Mouse (Mus musculus) cerebellum, adult 9-10 months (tissue): ENCODE data around the gene Hoxa13.

Experiments used
- DNase-seq: peaks from one replicate; pipeline ENCODE4 v3.0.0; 2022

The Hoxa13 gene

DNA sequence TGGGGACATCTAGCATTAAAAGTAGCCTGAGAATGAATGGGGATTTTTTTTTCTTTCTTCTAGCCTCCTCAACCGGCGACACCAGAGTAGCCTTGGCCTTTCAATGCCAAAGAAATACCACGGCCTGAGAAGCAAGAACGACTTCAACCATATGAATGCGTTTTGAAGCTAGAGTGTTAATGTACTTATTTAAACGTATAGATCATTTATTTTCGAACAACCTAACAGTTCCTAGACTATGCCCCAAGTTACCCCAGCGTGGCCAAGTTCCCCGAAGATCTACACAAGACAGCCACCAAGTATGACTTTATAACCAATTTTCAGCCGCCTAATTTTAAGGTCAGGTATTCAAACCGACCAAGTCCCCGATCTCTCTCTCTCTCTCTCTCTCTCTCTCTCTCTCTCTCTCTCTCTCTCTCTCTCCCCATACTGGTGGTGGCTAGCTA, 39.8 kb downstream of the Hoxa13 start:
- DNase-seq = no peak

DNA sequence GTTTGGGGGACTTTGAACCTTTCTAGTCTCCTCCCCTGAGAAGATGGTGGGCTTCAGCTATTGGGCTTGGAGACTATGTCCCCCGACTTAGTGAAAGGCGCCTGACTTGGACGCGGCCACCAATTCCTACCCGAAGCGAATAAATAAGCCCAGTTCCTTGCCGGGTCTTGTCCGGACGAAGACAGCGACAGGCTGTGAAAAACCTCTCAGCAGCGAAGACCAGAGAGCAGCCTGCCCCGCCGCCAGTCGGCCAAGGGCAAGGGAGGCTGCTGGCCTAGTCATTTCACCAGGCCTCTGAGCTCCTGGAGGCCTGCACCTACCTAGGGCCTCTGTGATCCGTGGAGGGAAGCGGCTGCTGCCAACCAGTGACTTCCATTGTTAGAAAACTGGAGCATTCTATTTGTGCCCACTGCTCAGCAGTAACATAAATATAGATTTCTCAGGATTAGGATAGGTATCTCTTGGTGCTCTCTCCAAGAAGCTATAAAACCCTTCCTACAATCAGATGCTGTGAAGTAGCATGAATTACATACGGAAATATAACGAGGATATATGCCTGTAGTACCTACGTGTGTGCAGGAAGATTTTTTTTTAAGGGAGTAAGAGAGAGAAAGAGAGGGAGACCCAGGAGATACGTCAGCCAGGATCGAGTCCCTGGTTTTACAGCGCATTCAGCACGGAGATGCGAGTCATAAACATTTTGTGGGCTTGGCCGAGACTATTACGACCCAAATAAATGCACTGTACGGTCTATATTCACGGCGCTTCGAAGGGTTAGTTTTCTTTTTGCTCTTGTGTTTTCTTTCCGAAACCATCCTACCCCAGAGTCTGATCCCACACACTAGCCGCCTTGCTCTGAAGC, 40.4 kb downstream of the Hoxa13 start:
- no peak for DNase-seq

DNA sequence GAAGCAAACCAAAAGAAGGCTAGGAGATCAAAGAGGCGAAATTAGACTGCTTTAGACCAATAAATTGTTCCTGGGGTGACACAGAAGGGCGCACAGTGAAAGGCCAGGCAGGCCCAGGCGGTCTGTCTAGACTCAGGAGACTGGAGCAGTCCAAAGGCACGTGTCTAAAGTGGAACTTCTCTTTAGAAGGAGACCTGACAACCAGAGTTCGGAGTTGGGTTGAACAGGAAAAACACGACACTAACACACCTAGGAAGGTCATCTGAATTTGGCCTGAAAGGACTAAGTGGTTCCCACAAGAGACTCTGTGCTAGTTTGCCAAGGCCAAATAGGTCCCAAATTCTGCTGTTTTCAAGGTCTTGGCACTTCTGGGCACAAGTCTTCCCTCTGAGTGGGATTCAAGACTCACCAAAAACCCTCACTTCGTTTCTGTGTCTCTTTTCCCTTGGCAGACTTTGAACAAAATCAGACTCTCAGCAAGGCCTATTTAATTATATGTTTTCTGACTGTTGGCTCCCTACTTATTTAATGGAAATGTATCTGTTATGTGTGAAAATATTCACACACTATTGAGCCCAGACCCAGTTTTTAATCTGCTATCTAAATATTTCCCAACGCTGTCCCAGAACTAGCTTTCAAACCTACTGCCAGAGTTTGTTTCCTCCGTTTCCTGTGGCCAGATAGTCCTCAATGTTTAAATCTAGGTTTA, 41.3 kb downstream of the Hoxa13 start:
- no peak for DNase-seq

DNA sequence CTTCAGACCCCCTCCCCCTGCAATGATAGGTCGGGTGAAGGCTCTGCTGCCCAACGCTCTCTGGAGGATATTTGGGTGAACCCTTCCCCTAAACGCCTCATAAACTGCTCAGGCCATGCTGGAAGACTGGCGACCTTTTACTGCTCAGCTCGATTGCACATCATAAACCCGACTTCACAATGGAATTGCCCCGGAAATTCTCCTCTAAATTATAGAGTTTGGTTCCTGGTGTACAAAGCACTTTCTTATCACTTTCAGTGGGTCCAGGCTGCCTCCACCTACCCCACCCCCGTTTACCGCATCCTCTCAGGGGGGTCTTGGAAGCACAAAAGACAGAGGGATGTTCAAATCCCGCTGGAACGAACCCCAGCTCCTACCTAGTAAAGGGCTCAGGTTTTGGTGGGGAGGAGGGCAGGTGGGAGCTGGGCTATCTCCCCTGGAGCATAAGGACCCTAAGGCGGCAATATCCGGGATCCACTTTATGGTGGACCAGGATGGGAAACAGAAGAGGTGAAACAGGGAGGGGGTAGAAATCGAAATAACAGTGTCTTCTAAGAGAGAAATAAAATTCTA, 42.0 kb downstream of the Hoxa13 start:
- no peak for DNase-seq

DNA sequence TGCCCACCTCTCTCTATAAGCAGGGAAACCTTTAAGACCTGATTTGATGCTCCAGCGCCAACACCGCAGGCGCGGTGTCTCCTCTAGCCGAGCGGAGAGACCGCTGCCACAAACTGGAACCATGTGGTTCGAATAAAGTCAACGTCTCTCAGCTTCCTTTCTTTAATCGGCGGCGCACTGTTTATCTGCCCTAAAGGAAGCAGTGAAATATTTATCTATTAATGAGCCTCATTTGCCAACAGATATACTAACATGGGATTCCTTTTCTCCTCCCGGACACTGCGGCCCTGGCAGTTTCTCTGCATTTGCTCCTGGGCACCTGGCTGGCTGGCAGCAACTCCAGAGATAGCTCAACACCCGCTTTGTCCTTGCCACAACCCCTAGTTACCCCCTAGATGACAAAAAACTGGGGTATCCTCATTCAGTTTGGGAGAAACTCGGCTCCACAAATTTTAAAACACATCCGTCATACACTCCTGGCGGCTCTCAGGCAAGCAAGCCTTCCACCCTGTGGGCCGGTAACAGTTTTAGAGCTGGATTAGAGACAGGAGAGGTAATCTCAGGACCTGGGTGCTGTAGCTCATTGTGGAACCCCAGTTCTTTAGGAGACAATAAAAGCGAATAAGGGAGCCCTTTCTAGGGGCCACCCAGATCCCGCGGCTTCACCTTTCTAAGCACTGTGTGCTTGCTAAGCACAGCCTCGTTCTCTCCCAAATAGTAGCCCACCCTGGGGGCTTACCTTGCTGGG, 42.6 kb downstream of the Hoxa13 start:
- no peak for DNase-seq

DNA sequence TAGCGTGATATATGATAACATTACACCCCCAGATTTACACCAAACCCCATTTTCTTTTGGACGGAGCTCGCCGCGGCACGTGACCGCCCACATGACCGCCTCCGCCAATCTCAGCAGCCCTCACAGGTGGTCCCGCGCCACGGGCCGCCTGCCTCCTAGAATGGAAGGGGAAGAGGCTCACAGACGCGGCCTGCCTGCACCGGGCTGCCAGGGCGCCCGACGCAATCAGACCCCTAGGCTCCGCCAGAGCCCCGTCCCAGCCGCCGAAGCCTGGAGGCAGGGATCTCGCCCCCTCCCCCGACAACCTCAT, 43.3 kb downstream of the Hoxa13 start:
- no peak for DNase-seq

DNA sequence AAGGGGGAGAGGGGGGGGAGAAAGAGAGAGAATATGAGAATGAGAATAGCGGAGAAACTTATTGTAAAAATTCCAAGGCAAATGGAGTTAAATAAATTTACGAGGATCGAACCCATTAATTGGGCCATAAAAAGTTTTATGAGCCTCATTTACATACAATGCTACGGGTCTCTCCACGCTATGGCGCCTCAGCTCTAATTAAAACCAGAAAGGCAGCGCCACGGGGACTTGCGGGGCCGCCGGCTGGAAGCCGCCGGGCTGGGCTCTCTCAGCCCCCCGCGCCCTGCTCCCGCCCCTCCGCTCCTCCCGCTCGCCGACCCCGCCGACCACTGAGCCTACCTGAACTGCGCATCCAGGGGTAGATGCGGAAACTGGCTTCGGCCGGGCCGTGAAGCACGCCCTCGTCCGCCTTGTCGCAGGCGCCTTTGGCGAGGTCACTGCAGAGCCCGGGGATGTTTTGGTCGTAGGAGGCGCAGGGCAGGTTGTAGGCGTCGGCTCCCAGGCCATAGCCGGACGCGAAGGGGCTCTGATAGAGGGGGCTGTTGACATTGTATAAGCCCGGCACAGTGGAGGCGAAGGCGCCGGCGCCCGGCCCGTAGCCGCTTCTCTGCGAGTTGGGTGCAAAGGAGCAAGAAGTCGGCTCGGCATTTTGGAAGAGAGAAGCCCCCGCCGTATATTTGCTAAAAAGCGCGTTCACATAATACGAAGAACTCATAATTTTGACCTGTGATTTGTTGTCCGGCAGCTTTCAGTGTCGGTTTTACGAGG, 43.8 kb downstream of the Hoxa13 start:
- no peak for DNase-seq

DNA sequence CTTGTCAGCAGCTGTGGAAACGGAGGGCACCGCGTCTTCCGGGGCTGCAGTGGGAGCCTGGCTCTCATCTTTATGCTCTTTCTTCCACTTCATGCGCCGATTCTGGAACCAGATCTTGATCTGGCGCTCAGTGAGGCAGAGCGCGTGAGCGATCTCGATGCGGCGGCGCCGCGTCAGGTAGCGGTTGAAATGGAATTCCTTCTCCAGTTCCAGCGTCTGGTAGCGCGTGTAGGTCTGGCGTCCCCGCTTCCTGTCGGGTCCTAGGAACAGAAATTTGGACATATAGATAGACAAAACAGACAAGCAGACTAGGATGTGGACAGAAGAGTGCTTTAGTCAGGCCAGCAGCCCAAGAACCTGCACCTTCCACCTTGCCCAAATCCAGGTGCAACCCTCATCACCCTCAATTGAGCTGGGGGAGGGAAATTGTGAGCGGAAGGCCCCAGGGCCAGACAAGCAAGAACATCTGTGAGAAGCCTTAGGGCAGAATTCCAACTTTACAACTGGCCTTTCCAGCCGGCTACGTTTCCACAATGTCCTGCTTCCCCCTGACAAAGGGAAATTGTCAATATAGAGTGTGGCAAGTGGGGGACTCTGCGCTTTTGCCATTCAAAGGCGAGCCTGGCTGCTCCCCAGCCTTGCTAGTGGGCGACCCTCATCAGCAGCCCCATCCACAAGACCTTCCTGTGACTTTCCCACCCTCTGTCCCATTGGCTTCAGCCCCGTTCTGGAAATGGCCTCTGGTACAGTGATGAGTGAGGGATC, 44.7 kb downstream of the Hoxa13 start:
- no peak for DNase-seq

DNA sequence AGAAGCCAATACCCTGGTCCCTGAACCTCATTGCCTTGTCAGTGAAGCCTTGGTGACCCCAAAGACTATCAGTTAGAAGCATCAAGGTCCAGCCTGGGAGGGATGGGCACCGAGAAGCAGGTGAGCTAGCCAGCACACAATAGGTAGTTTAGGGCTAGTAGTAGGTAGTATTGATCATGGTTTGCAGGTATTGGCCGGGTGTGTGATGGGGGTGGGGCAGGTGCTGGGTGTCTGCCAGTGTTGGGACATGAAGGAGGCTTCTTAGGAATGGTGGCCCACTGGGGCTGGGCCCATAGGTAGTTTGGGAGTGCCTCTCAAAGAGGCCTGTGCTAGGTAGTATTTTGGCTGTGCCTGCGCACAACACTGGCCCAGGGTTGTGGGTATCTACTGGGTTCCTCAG, 45.6 kb downstream of the Hoxa13 start:
- DNase-seq = no peak

DNA sequence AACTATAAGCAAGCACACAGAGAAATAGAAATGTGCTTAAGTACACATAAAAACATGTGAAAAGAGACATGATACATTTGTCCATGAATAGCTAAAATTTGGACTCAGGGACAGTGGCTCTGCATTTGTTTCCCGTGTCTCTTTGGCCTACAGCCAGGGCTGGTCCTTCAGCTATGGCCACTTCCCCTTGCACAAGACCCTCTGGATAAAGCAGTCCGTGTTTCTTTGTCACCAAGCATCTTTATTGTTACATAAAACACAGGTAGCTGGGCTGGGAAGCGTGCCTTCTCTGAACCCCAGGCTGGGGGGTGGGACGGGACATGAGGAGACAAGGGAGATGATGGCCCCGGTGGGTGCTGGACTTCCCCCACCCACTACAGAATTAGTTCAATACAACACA, 46.4 kb downstream of the Hoxa13 start:
- DNase-seq = no peak

DNA sequence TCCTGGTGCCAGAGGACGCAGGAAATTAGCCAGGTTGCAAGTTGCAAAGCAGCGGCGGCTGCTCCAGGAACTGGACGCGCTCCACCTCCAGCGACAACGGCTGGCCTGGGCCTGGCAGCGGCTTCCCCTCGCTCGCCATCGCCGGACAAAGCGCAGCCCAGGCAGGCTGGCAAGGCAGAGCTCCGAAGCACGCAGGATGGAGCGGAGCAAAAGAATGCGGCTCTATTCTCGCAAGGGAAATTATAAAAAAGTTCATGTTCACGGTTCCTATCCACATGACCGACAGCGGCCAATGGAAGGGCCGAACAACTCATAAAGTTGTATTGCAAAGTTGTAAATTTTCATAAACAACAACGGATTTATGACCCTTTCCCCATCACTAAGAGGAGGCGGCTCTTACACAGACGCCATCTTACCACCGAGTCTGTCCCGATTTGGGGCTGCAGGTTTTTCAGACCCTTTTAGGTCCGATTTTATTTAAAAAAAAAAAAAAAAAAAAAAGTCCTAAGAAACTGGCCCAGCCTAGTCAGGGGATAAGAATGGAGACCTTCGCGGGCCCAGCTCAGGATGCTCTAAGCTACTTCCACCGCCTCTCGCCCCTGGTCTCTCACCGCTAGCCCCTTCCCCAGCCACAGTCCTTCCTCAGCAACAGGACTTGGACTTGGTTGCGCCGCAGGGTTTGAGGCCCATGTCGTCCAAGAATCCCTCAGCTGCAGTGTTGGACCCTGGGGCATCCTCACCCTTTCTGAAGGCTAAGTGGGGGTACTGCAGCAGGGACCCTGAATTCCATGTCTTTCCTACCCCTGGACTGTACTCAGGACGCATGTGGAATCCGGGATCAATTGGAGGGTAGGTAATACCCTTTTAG, 47.3 kb downstream of the Hoxa13 start, which contains the start of the genes Hoxa3 and Gm28308:
Gene Hoxa3, minus strand, starts transcription at position 218 of the 868 bp plus-strand sequence.
Gene Gm28308, minus strand, starts transcription at position 221 of the 868 bp plus-strand sequence.
- no peak for DNase-seq

DNA sequence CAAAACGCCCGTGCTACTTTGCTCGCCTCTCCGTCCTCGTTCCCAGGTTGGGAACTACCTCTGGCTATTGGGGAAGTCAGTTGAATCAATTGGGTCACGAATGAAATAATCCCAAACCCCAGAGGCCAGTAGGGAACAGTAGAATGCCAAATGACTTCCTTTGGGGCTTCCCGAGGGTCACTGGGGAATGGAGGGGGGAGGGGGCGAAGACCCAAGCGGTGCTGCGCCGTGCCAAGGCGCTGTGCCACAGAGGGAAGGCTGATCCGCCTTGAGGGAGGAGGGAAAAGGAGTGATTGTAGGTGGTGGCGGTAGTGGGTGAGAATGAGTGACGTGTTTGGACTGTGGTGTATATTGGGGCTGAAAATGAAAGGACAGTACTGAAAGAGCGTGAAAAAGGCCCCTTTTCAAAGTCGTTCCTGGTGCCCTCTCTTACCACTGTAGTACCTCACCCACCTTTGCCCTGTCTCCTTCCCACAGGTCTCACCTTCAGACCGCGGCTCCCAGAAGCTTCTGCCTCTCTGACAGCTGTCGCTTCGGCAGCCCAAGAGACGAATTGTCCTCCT, 48.0 kb downstream of the Hoxa13 start:
- DNase-seq = no peak

DNA sequence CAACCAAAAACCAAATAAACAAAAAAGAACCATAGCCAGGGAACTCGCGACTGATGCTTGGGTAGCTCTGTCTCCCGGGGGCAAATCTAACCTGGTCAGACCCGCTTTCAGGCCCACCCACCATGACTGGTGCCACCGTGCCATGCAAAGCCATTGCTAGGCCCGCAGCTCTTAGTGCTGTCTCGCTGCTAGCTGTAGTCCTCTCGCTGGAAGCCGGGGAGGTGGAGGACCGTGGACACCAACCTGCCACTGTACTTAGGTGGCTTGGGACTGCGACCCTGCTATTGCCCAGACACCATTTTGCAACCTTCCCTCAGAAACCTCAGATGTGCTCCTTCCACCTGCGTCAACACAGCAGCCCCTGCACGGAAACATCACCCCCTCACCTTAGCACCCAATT, 48.7 kb downstream of the Hoxa13 start:
- DNase-seq = no peak

DNA sequence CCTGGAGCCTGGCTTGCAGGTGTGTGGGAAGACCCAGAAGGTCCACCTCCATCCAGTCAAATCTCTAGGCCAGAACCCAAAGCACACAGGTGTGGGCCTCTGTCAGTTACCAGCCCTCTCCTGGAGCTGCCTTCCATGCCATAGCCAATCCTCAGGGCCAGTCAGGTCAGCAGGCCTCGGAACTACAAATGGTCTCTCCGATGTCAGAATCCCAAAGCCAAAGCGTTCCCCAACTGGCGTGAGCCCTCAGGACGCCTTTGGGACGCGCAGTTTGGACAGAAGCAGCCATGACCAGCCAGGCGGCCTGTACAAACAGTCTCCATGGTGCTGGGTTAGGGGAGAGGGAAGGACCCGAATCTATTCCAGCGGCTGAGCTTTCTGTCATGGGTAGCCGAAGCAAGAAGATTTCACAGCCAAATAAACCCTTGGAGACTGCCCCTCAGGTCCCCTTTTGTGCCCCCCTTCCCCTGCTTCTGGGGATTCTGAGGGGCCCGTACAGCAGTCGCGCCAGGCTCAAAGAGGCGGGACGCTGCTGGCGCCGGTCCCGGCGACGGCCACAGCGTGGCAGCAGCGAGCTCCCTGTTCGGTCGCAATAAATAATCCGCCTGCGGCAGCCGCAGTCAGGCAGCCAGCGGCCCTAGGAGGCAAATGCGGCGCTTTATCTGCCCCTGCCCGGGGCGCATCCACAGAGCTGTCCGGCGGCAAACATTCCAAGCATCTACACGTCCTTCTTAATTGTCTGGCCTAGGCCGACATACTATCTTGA, 49.3 kb downstream of the Hoxa13 start:
- DNase-seq = peak; percentile 30

DNA sequence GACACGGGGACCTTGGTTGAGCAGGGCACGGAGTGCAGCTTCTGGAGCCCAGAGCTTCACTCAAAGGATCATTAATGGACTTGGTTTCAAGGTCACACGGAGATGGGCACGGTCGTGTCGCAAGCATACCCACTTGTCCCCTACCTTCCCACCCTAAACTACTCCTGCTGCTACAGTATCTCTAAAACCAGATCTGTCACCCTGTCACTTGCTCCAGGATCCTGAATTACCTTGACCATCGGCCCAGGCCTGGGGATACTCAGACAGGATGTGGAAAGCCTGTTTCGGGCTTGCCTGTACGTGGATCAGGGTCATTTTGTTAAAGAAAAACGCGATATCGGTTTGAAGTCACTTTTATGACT, 51.0 kb downstream of the Hoxa13 start:
- no peak for DNase-seq

DNA sequence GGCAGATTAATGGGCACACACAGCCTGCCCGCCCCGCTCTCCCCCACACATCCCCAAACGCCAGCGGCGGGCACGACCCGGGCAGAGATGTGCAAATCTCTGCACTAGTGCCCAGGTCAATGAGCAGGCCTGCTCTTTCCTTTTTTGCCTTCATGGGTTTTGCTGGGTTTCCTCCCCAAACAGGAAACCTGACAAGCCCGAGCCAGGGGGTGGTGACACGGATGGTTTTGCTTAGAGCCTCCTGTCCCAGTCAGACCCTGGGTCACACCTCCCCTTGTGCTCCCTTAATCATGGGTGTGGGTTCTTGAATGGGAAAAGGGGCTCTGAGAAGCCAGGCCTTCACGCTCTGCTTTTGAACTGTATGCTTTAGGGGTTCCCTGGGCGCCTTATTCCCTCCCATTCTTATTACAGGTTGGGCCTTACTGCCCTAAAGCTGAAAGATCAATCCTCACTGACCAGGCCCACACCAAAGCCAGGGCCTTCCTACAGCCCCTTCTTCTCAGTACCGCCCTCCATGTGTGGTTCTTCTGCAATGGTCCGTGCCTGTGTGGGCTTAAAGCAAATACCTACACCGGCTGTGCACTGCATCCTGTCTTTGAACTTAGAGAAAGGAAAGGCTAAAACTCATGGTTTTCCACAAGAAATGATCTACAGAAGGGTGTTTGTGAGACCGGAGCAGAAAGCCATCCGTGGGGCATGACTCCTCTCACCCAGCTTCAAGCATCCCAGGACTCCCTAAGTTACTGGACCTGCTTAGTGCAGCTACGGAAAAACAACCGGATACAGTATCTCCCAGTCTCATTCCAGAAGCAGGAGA, 51.6 kb downstream of the Hoxa13 start:
- DNase-seq = no peak

DNA sequence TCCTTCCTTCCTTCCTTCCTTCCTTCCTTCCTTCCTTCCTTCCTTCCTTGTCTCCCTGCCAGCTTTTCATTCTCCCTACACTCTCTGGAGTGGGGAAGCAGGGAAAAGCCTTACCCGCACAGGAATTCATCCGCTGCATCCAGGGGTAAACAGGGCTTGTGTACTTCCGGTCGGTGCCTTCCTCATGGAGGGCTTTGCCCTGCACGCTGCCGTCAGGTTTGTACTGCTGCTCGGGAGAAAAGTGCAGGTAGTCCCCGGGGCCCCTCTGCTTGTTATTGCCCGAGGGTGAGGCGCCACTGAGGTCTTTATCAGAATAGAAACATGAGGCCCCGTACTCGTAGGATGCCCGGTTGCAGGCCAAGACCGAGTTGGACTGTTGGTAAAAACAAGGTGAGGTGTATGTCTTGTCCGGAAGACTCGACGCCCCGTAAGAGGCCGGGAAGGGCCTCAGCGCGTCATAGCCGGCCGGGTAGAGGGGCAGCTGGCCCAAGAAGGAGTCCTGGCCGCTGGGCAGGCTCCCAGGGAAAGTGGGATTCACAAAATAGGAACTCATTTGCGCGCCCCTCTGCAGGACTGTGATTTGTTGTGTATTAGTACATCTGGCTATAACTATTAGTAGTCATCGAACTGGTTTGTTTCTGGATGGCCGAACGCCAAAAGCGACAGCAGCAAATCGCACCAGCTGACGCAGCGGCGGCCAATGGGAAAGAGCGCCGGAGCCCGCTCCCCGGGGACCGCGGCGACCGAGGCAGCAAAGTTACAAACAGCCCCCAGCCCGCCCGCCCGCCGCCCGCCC, 52.4 kb downstream of the Hoxa13 start, which contains the start of gene Hoxa6:
Gene Hoxa6, minus strand, starts transcription at position 651 of the 796 bp plus-strand sequence.
- DNase-seq = no peak
